Mouse (Mus musculus): Measurements from ENCODE around the gene Ltb.

Ltb gene

GRCm38 (mm10) chr17:35224641-35225040 lies 30.4 kb downstream of the Ltb start:
- in situ Hi-C loops (cut with MboI, MseI), result no loop called here

DNA sequence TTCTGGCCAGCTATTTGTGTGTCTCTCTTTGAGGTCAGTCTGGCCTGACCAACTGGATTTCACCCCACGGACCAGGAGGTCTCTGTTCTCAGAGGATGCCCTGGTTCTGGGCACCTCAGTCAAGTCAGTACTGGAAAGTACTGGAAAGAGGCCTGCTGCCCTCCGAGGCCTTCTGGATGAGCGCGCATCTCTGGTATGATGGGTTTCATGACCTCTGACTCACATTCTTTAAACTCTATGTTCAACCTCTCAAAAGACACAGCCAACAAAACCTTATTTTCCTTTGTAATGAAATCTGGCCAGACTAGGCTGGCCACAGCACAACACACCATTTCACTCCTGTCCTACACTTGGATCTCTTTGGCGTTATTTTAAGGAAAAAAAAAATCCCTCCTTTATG lies 31.2 kb downstream of the Ltb start:
- in situ Hi-C loops (cut with MboI, MseI), result no loop called here

GRCm38 (mm10) chr17:35226561-35227046 lies 32.4 kb downstream of the Ltb start:
- in situ Hi-C loops (cut with MboI, MseI), result no loop called here

DNA sequence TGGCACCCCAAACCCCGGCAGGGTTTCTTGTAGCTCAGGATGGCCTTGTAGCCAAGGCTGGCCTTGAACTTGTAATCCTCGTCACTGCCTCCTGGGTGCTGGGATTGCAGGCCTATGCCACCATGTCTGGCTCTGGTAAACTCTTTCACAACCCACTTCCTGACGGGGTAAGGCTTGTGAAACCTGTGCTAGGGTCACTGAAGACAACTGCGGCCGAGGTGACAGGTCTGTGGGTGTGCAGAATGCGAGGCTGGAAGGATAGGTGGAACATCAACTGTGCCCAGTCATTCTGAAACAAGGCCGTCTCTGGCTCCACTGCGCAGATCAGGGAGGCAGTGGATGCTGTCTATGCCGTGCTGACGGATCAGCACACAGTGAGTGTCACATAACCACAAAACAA lies 36.8 kb downstream of the Ltb start:
- in situ Hi-C loops (cut with MboI, MseI), result loop anchor here (5.0 to 10.0 kb wide), 2 partner anchors 64 to 186 kb away; partner anchors contain the start of genes Clic1 and Msh5

GRCm38 (mm10) chr17:35232043-35232442 lies 37.8 kb downstream of the Ltb start:
- in situ Hi-C loops (cut with MboI, MseI), result loop anchor here (5.0 to 10.0 kb wide), 2 partner anchors 65 to 187 kb away; partner anchors contain the start of genes Clic1 and Msh5

DNA sequence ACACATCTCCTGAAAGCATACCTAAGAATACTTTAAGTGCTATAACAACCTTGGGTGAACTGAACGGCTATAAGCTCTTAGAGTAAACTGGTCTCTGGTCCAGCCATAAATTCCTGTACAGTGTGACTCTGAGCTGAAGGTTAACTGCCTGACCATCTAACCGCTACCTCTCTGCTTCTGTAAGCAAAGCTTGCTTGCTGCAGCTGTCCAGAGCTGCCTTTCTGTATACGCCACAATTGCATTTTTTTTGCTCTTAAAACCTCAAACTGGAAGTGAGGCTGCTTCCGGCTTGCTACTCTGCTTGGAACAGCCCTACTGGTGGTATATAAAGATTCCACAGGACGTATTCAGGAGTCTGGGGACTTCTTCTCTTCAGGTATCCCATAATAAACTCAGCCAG lies 38.4 kb downstream of the Ltb start:
- in situ Hi-C loops (cut with MboI, MseI), result loop anchor here (5.0 to 10.0 kb wide), 2 partner anchors 65 to 188 kb away; partner anchors contain the start of genes Clic1 and Msh5

- in situ Hi-C loops (cut with MboI, MseI), result loop anchor here (5.0 to 10.0 kb wide), 2 partner anchors 66 to 189 kb away; partner anchors contain the start of genes Clic1 and Msh5
Observed at GRCm38 (mm10) chr17:35233114-35233980, 39.1 kb downstream of the Ltb start, which contains the start of gene Atp6v1g2. Atp6v1g2 (plus strand) TSS chr17:35233660.

GRCm38 (mm10) chr17:35234090-35234489 lies 39.9 kb downstream of the Ltb start:
- in situ Hi-C loops (cut with MboI, MseI), result loop anchor here (5.0 to 10.0 kb wide), 2 partner anchors 67 to 189 kb away; partner anchors contain the start of genes Clic1 and Msh5

DNA sequence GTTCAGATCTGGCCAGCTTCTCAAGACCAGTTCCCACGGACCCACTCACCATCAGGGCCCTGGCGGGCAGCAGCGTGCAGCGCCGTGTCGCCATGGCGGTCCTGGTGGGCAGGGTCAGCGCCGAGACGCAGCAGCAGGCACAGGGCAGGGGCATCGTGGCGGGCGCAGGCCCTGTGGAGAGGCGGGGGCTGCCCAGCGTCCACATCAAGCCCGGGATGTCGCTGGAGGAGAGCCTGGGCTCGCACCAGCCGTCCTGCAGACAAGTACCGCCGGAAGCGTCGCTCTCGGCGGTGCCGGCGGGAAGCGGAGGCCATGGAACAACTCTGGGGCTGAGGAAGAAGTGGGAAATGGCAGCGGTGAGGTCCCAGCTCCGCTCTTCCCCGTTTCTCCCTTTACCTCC lies 40.7 kb downstream of the Ltb start:
- in situ Hi-C loops (cut with MboI, MseI), result loop anchor here (5.0 to 10.0 kb wide), 2 partner anchors 68 to 190 kb away; partner anchors contain the start of genes Clic1 and Msh5

GRCm38 (mm10) chr17:35235614-35236389 lies 41.6 kb downstream of the Ltb start, which contains the start of gene Nfkbil1:
Nfkbil1 (minus strand) TSS chr17:35235792.
- in situ Hi-C loops (cut with MboI, MseI), result loop anchor here (10.0 kb wide), 1 partner anchor 191 kb away; the partner anchor contains the start of genes Clic1 and Msh5

GRCm38 (mm10) chr17:35236390-35236746 lies 42.1 kb downstream of the Ltb start:
- in situ Hi-C loops (cut with MboI, MseI), result loop anchor here (10.0 kb wide), 1 partner anchor 192 kb away; the partner anchor contains the start of genes Clic1 and Msh5

DNA sequence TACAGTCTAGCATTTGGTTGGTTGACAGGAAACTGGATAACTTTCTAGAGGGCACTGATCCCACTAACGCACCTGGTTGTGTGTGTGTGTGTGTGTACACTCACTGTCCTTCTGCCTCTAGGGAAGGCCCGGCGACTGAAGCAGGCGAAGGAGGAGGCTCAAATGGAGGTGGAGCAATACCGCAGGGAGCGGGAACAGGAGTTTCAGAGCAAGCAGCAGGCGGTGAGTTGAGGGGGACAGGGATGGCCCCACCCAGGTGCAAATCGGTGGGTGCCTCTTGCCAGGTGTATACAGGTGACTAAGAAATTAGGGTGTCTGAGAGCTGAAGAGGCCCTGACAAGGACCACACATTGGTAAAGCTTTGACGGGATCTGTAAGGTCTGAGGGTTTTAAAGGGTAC lies 42.8 kb downstream of the Ltb start:
- in situ Hi-C loops (cut with MboI, MseI), result loop anchor here (10.0 kb wide), 1 partner anchor 192 kb away; the partner anchor contains the start of genes Clic1 and Msh5

- in situ Hi-C loops (cut with MboI, MseI), result loop anchor here (10.0 kb wide), 1 partner anchor 193 kb away; the partner anchor contains the start of genes Clic1 and Msh5
Observed at GRCm38 (mm10) chr17:35237504-35237903, 43.3 kb downstream of the Ltb start.

DNA sequence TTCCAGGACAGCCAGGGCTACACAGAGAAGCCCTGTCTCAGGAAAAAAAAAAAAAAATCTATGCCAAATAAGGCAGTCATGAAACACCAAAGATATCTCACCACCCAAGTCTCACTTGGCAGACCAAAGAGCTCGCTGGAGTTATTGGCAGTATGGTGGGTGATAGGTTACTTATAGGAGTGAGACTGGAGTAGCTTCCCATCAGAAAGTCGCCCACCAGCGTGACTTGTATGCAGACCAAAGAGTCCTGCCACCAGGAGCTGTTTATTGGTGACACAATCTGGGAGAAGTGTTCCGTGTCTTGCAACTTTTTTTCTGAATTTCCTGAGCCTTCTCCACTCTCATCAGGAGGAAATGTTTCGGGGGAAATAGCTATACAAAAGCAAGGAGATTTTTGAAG lies 45.5 kb downstream of the Ltb start:
- in situ Hi-C loops (cut with MboI, MseI), result loop anchor here (10.0 kb wide), 1 partner anchor 195 kb away; the partner anchor contains the start of genes Clic1 and Msh5

- in situ Hi-C loops (cut with MboI, MseI), result no loop called here
Observed at GRCm38 (mm10) chr17:35240384-35241304, 46.4 kb downstream of the Ltb start.

GRCm38 (mm10) chr17:35241305-35242014 lies 47.2 kb downstream of the Ltb start, which contains the start of gene Ddx39b:
Ddx39b (plus strand) TSS chr17:35241746.
- in situ Hi-C loops (cut with MboI, MseI), result no loop called here

- in situ Hi-C loops (cut with MboI, MseI), result no loop called here
Observed at GRCm38 (mm10) chr17:35242015-35242941, 48.0 kb downstream of the Ltb start.

DNA sequence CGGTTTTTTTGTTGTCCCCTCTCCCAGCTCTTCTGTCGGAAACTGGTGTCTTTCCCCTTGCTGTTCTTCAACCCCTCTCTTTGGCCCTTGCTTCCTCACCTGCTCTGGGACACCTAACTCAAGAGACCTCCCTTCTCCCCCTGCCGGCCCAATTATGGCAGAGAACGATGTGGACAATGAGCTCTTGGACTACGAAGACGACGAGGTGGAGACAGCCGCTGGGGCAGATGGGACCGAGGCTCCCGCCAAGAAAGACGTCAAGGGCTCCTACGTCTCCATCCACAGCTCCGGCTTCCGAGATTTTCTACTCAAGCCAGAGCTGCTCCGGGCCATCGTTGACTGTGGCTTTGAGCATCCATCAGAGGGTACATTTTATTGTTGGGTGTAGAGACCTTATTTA lies 48.8 kb downstream of the Ltb start:
- in situ Hi-C loops (cut with MboI, MseI), result no loop called here

Measured in regulatory T cell (primary cell).